Mouse (Mus musculus) forebrain, embryonic 12.5 days (tissue): ENCODE data around the gene Pnpla3. TPM values are rescaled to one million over a fixed set of nuclear protein-coding genes. Genes with fewer than 3 reads are reported as not detected.
A peak's percentile ranks its signal among the peaks of the same experiment; 100 is the strongest.

Experiments
- ATAC-seq: fragments of 200-750 bp; cut with Nextera tagmentation; 2 replicates; pipeline ENCODE4 v1.8.0; 2017; ENCODE audit warnings: moderate TSS enrichment; ENCODE audit not compliant: low FRiP score
- H3K27ac ChIP-seq: fragments of 300-500 bp; sonication (generic); 2 replicates; pipeline ENCODE4 v1.5.1; 2016; ENCODE audit warnings: mild to moderate bottlenecking
- H3K27me3 ChIP-seq: fragments of 300-500 bp; sonication (generic); 2 replicates; pipeline ENCODE4 v1.6.1; 2016; ENCODE audit warnings: mild to moderate bottlenecking
- H3K36me3 ChIP-seq: fragments of 300-500 bp; sonication (generic); replicated peaks from 2 replicates; pipeline ENCODE4 v1.6.1; 2016; ENCODE audit warnings: mild to moderate bottlenecking
- H3K4me1 ChIP-seq: fragments of 300-500 bp; sonication (generic); 2 replicates; pipeline ENCODE4 v1.6.1; 2016
- H3K4me2 ChIP-seq: fragments of 300-500 bp; sonication (generic); 2 replicates; pipeline ENCODE4 v1.6.1; 2016; ENCODE audit warnings: mild to moderate bottlenecking, moderate library complexity
- H3K4me3 ChIP-seq: fragments of 300-500 bp; sonication (generic); replicated peaks from 2 replicates; pipeline ENCODE4 v1.5.1; 2016; ENCODE audit warnings: mild to moderate bottlenecking
- H3K9ac ChIP-seq: fragments of 300-500 bp; sonication (generic); 2 replicates; pipeline ENCODE4 v1.6.1; 2016; ENCODE audit warnings: mild to moderate bottlenecking
- H3K9me3 ChIP-seq: fragments of 300-500 bp; sonication (generic); 2 replicates; pipeline ENCODE4 v1.6.1; 2016
- WGBS: fragments of 180-500 bp; shearing (Covaris S2); methylation state at CpG from one replicate; pipeline ENCODE4 v1.1.7; 2016; 5-methylcytosine and 5-hydroxymethylcytosine counted together
- microRNA-seq: library from miRNA; unstranded; fragments of <30 nt; microRNA quantifications from one replicate; pipeline ENCODE4, GENCODE M21; 2017
- polyA plus RNA-seq: library from polyadenylated mRNA; unstranded; fragments of >200 nt; fragmentation: Nextera tagmentation; extraction: Ambion mirVana; gene quantifications from 2 replicates; pipeline ENCODE4 v1.2.1, GENCODE M21; 2016

Gene Pnpla3
- polyA plus RNA-seq, 1 experiment from 2014 or later = 3.0 TPM

DNA sequence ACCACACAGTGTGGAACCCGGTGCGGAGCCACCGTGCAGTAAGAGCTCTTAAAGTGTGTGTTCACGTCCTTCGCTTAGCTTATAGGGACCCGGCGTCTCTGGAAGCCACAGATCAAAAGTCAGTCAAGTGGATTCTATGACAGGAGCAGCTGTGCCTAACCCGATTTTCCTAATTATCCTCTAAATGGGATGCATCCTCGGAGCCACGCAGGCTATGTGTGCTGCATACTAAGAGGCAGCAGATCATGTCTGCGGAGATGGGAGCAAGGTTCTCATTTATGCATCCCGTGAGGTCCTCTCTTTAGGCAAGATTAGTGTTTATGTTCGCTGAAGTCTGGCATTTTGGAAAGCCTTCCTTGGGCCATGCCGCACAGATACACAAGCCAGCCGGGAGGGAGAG, 59.3 kb downstream of the Pnpla3 start:
- Histone ChIP-seq H3K4me3 (no peak overlapping the region), H3K27ac (peak overlapping the region; percentile 76), H3K27me3 (peaks cover 33% of the 10 kb centered on the region), H3K36me3 (no peaks in the 10 kb centered on the region), H3K4me1 (peaks cover 60% of the 10 kb centered on the region), H3K9me3 (no peaks in the 10 kb centered on the region), H3K9ac (no peak overlapping the region), H3K4me2 (no peak overlapping the region)
- WGBS = 54% methylated on average over 15 of the region's 15 CpGs
- ATAC-seq = peak; percentile 68

DNA sequence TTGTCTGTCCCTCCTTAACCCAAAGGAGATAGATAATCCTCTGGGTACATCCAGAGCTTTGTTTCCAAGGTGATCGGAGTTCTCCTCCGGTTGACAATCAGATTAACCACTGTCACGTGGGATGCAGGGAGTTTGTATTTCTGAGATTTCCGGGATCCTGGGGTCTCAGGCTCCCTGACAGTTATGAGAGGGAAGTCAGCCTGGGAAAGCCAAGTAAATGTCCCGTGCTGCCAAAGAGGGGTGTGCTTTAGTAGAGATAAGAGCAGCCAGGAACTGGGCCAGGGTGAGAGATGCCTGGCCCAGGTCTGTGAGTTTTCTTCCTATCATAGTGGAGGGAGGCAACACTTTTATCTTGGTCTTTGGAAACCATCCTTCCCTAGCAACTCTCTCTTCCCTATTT, 63.0 kb downstream of the Pnpla3 start:
- peaks cover 45% of the 10 kb centered on the region for H3K27me3 ChIP-seq
- H3K9ac ChIP-seq = peak overlapping the region; percentile 59; the same call in 1 of the 2 replicates
- WGBS = 7% methylated on average over 5 of the region's 5 CpGs
- H3K4me1 ChIP-seq = peaks cover 60% of the 10 kb centered on the region
- peak overlapping the region; percentile 65 for H3K27ac ChIP-seq
- no peaks in the 10 kb centered on the region for H3K36me3 ChIP-seq
- peak overlapping the region; percentile 94; the same call in 1 of the 2 replicates for H3K4me2 ChIP-seq
- no peaks in the 10 kb centered on the region for H3K9me3 ChIP-seq
- peak overlapping the region; percentile 51; the same call in 1 of the 2 replicates for H3K4me3 ChIP-seq
- ATAC-seq = no peak

DNA sequence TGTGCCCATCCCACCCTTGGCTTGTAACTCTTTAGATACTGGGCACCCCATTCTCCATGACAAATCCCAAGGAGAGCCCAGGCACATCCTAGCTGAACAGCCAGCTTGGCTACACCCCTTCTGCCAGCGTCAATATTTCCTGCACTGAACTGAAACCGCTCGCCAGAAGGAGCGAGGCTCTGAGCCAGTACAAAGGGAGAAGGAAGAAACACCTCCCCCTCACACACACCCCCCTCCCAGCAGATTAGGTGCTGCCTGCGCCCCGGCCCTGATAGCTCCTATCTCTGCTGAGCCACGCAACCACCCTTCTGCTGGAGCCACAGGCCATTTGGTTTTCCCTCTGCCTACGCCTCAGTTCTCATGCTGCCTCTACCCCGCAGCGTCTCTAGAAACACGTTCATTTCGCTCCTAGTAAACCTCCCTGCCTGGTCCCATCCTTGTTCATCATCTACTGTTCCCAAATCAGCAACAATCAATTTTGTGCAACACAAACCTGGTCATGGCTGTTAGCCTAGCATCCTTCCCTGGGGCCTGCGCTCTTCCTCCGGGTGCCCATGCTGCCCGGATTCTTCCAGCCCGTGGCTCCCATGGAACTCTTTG, 63.6 kb downstream of the Pnpla3 start:
- Histone ChIP-seq H3K9ac (peak overlapping the region; percentile 59), H3K27ac (peak overlapping the region; percentile 65), H3K4me1 (peaks cover 55% of the 10 kb centered on the region), H3K9me3 (no peaks in the 10 kb centered on the region), H3K4me2 (peak overlapping the region; percentile 94), H3K36me3 (no peaks in the 10 kb centered on the region), H3K4me3 (peak overlapping the region; percentile 51), H3K27me3 (peaks cover 45% of the 10 kb centered on the region)
- 3% methylated on average over 16 of the region's 16 CpGs for WGBS
- ATAC-seq = peak; percentile 40; the same call in 1 of the 2 replicates

DNA sequence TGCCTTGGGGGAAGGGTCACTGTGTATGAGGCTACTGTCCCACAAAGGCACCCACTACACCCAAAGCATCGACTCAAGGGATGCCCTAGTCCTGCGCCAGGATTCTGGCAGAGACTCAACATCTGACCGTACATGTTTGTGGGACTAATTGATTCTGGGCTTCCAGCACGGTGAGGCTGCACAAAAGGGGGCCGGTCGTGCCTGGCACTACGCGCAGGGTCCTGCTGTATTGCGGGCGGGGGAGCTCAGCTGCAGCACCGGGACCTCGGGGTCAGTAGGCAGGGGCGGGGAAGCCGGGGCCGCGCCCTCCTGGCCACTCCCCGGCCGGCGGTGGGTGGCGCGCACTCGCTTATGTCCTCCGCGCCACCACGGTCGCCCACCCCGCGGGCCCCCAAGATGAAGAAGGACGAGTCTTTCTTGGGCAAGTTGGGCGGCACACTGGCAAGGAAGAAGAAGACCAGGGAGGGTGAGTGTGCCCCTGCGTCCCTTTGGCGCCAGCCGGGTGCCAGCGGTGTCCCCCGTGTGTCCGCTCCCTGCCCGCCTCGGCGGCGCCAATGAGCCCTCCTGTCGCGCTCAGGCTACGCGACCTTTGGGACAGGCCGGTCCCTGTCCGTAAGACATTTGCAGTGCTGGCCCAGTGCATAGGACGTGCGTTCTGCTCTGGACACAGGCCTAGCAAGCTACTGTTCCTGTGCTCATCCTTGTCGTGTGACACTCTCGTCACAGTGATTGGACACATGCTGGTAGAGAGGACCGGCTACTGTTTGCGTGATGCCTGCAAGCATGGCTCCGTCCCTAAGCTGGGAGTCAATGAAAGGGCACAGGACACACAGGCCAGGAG, 64.3 kb downstream of the Pnpla3 start, which contains the start of gene Parvb:
Gene Parvb (plus strand): TSS at position 323 of the 841 bp plus-strand sequence.
- under 1% methylated on average over 53 of the region's 53 CpGs for WGBS
- H3K36me3 ChIP-seq = no peaks in the 10 kb centered on the region
- H3K4me1 ChIP-seq = peaks cover 47% of the 10 kb centered on the region
- peak within 1 kb of the TSS; percentile 59 for H3K9ac ChIP-seq
- no peaks in the 10 kb centered on the region for H3K9me3 ChIP-seq
- H3K4me2 ChIP-seq = peak within 1 kb of the TSS; percentile 94
- peaks cover 47% of the 10 kb centered on the region for H3K27me3 ChIP-seq
- ATAC-seq = peak; percentile 48
- peak within 1 kb of the TSS; percentile 65 for H3K27ac ChIP-seq
- H3K4me3 ChIP-seq = peak within 1 kb of the TSS; percentile 51

DNA sequence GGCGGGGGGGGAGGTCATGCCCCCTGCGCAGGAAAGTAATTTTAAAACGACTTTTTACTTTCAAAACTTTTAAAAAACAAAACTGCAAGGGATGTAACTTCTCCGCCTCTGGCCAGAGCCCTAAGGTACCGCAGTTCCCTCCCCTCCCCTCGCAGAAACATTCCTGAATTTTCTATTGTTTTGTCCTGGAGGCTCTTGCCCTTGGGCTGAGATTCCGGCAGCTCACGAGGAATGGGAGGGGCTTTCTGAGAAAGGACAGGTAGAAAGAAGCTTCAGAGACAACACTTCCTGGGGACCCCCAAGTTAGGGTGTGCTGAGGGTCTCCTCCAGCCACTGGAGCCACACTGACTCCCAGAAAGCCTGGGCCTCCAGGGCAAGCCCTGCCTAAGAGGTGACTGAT, 65.0 kb downstream of the Pnpla3 start:
- no peaks in the 10 kb centered on the region for H3K9me3 ChIP-seq
- 9% methylated on average over 8 of the region's 8 CpGs for WGBS
- no peak overlapping the region for H3K27ac ChIP-seq
- H3K4me1 ChIP-seq = peaks cover 46% of the 10 kb centered on the region
- no peaks in the 10 kb centered on the region for H3K36me3 ChIP-seq
- peaks cover 54% of the 10 kb centered on the region for H3K27me3 ChIP-seq
- H3K4me3 ChIP-seq = peak overlapping the region; percentile 51
- peak overlapping the region; percentile 94 for H3K4me2 ChIP-seq
- no peak overlapping the region for H3K9ac ChIP-seq
- no peak for ATAC-seq

- H3K27ac ChIP-seq = no peak overlapping the region
- H3K9me3 ChIP-seq = no peaks in the 10 kb centered on the region
- H3K4me2 ChIP-seq = no peak overlapping the region
- peaks cover 52% of the 10 kb centered on the region for H3K27me3 ChIP-seq
- 88% methylated on average over 7 of the region's 7 CpGs for WGBS
- no peak for ATAC-seq
- H3K9ac ChIP-seq = no peak overlapping the region
- no peaks in the 10 kb centered on the region for H3K36me3 ChIP-seq
- peaks cover 60% of the 10 kb centered on the region for H3K4me1 ChIP-seq
- H3K4me3 ChIP-seq = no peak overlapping the region
Observed at GRCm38 (mm10) chr15:84234794-84235581, 67.4 kb downstream of the Pnpla3 start.

- Histone ChIP-seq H3K27ac (no peak overlapping the region), H3K4me3 (no peak overlapping the region), H3K36me3 (no peaks in the 10 kb centered on the region), H3K9ac (no peak overlapping the region), H3K9me3 (no peaks in the 10 kb centered on the region), H3K4me2 (no peak overlapping the region), H3K27me3 (peaks cover 45% of the 10 kb centered on the region), H3K4me1 (peaks cover 54% of the 10 kb centered on the region)
- WGBS = 74% methylated on average over 7 of the region's 7 CpGs
- ATAC-seq = no peak
Observed at GRCm38 (mm10) chr15:84235646-84236045, 68.0 kb downstream of the Pnpla3 start.

Small RNAs within 50 kb of the gene (microRNA-seq; reads per million reads assigned to microRNA genes)
- not detected for gene Mir6392

Other genes starting within 250 kb of the Pnpla3 start
- 0.58 and 1.3 TPM in 2 replicates for gene Efcab6, start 102.5 kb upstream of the Pnpla3 start, polyA plus RNA-seq
- gene Sult4a1, start 62.1 kb upstream of the Pnpla3 start, polyA plus RNA-seq = 21.7 and 23.3 TPM in 2 replicates
- gene Pnpla5, start 44.7 kb upstream of the Pnpla3 start, polyA plus RNA-seq = not detected in 2 replicates
- gene Samm50, start 24.4 kb downstream of the Pnpla3 start, polyA plus RNA-seq = 94.9 and 95.9 TPM in 2 replicates
- gene Parvb, start 64.2 kb downstream of the Pnpla3 start, polyA plus RNA-seq = 2.0 and 2.4 TPM in 2 replicates
- 0.60 and 0.61 TPM in 2 replicates for gene Parvg, start 156.2 kb downstream of the Pnpla3 start, polyA plus RNA-seq